Mouse (Mus musculus) hematopoietic stem cell, adult 5-6 weeks (primary cell): ENCODE results near the gene Otx1. TPM values are rescaled to one million over a fixed set of nuclear protein-coding genes. Genes with fewer than 3 reads are reported as not detected.

Experiments used
- ATAC-seq, 2 experiments: fragments of 125-278 bp in 1 of 2; replicated peaks in 1 of 2; 2 replicates each; pipeline ENCODE4 v1.8.0; 2016 to 2017; ENCODE audit warnings: inconsistent platforms in 2 of 2, mild to moderate bottlenecking in 2 of 2, moderate number of reproducible peaks in 2 of 2, low read depth in 1 of 2, moderate TSS enrichment in 1 of 2; ENCODE audit not compliant: low FRiP score in 2 of 2, poor library complexity in 2 of 2, severe bottlenecking in 2 of 2, insufficient read depth in 1 of 2, low TSS enrichment in 1 of 2
- total RNA-seq: library from RNA; stranded (forward); fragments of 172-1452, 232-1000 nt; gene quantifications from 2 replicates; pipeline ENCODE4 v1.2.3, GENCODE M21; 2017

Otx1 gene
- total RNA-seq, 1 experiment from 2014 or later = not detected

- peak in 1 of 2 experiments; percentile 21; a peak in 2 of 4 replicates for ATAC-seq
Measured at GRCm38 (mm10) chr11:22001321-22002061, 1.2 kb downstream of the Otx1 start.

DNA sequence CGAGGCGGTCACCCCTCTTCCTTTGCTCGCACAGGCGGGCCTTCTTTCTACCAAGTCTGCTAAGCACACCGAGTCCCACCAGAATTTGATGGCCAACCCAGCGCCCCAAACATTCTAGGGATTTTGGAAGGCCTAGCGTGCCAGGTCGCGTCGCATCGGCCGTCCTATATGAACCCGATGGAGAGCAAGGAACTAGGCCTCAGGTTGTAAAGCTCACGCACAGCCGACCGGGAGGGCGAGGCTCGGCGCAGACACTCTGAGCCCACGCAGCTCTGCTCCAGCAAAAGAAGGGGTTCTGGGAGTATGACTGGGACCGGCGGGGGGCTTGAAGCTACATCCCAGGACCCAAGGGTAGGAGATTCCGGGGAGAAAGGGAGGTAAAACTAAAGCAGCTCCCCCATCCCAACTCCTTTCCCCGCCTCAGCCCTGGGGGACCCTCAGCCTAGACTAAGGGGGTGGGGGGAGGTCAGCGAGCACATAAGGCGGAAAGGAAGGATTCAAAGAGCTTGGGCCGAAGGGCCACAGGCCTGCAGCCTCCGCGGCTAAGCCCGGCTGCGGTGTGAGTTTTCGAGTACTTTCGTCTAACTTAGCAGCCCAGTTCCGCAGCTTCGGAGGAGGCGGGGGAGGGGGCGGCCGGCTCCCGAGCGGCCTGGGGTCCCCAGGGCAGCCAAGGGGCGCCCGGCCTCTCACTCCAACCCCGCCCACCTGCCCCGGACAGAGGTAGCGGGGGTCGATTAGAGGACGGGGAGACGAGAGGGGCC lies 2.2 kb downstream of the Otx1 start:
- no peak for ATAC-seq

DNA sequence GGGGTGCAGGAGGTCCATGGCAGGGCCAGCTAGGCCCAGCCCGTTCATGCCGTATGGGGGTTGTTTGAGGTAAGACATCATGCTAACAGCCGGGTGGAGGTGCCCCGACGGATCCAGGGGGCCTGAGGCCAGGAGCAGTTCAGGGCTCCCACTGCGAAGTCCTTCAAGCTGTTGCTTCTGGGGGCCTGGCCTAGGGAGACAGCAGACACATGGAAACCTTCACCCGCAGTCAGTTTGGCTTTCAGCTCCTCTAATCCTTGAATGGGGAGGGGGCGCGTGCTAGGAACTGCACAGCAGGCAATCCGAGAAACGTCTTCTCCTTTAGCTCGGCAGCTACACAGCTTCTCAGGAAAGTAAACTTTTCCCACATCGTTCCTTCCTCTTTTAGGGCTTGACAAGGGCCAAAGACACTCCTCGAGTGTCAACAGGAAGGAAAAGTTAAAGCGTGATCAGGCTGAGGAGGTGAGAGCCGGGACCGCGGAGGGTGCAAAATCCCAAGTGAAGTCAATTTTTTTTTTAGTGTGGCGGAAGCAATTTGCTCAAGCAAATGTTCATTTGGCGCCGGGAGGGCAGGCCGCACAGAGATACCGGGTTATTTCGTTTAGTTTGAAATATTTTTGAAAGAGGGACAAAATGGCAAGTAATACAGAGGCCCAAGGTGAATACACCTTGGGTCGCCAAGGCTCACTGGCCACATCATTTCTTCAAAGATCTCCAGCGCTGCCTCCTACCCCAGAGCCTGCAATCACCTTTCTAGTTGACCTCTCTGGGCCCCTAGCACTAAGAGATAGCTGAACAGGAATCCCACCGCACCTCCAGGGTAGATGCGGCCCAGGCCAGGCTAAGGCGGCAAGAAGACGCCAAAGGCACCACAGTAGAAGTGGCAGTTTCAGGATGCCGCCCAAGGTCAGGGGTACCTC lies 3.0 kb downstream of the Otx1 start:
- no peak for ATAC-seq

DNA sequence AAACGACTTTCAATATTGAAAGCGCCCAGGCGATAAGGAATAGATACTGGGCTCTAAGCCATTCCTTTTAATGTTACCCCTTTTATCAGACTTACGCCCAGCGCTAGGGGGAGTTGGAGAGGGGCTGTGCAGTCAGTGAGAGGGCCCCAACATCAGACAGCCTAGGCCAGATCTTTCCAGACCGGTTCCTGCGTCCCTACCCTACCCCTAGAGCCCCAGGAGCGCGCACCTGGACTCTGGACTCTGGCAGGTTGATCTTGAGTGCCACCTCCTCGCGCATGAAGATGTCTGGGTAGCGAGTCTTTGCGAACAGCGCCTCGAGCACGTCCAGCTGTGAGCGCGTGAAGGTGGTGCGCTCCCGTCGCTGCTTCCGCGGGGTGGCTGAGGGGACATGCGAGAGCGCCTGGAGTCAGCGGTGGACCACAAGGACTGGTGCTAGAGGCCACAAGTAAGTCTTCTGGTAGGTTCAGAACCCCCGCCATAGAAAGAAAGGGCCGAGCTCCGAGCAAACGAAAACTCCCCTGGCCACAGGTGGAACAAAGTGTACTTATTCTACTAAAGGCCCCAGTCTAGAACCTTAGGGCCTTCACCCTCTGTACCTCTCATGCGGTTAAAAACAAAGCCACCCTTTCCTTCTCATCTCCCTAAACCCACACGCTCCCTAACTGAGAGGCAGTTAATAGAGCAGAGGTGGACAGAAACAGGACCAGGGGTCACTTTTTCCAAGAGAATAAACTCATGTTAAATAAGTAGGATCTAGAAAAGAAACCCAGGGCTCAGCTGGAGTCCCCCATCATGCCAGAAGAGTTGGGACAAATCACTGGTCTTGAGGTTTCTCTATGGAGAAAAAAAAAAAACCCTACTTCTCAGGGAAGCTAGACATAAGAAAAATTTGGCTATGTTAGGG lies 4.3 kb downstream of the Otx1 start:
- no peak for ATAC-seq

- ATAC-seq = no peak
Measured at GRCm38 (mm10) chr11:21997561-21998140, 5.0 kb downstream of the Otx1 start.

DNA sequence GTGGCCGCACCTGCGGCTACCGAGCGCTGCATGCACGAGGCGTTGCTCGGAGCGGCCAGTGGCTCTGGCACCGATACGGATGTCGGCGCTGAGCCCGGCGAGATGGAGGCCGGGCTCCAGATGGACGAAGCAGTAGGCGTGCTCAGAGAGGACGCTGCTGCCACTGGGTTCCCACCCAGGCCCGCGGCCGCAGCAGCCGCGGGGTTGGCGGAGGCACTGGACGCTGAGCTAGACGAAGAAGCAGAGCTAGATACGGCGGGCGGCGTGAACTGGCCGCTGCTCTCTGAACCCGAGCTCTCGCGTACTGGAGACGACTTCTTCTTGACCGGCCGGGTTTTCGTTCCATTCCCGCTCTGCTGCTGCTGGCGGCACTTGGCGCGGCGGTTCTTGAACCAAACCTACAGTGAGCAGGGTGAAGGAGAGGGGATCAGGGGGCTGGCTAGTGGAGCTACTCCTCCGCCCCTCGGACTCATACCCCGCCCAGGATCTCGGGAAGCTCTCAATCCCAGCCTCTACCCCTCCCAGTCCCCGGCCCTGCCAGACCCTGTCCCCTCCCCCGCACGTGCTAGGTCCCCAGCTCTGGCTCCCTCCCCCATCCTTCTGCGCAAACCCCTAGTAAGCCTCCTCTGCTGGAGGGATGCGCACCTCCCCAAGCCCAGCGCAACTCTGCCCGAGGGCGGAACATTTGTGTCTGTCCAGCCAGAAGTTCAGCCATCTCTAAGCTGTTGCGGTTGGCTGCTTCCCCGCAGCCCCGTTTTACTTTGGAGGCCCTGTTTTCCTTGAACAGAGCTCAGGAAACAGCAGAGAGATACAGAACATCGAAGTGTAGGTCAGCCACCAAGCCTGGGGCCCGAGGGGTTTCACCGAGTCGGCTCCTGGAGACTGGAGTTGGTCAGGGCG lies 5.8 kb downstream of the Otx1 start:
- no peak for ATAC-seq

DNA sequence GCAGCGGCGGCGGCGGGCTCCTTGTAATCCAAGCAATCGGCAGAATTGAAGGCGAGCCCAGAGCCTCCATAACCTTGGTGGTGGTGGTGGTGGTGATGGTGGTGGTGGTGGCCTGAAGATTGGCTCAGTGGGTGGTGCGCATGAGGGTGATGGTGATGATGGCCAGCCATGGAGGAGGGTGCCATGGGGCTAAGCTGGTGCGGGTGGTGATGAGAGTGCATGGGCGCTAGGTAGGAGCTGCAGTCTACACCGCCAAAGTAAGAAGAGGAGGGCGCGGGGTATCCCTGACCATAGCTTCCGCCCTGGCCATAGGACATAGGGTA lies 6.4 kb downstream of the Otx1 start:
- no peak for ATAC-seq

- no peak for ATAC-seq
Measured at GRCm38 (mm10) chr11:21995534-21996324, 7.0 kb downstream of the Otx1 start.

DNA sequence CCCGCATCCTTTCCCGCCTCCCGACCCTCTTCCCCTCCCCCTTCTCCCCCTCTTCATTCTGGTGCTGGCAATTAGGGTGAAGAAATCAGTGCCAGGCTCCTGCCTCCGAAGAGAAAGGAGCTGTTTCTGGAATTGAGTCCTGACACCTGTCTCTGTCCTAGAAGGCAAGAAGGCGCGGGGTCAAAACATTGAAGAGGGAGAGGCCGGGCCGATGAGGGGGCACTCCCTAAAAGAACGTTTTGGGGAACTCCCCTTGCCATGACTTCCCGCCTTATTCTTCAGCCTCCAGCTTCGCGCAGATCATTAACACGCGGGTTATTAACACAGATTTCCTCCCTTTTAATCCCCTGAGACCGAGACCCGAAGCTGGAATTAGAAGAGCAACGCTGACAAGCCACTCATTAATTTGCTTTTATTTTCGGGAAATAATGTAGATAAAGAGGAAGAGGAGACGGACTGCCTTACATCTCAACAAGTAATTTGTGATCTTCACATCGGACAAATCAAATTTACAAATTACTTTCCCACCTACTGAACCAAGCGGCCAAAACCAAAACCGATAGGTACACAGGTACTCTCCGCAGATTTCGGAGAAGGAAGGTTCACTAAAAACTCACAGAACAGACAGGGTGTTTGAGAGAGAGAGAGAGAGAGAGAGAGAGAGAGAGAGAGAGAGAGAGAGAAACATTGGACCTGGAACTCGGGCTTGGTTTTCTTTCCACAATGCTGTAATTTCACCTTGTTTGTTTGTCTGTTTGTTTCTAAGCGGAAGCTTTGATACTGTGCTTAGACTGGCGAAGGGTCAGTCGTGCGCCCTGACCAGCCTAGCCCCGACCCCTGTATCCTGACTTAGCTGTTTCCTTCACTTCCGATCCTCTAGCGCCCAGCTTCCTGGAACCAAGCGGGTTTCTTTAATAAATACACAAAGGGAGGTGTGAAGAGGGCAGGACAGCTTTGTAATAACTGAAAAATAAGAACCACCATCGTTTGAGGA lies 8.0 kb downstream of the Otx1 start:
- no peak for ATAC-seq

- no peak for ATAC-seq
Measured at GRCm38 (mm10) chr11:21993597-21994376, 8.9 kb downstream of the Otx1 start.

DNA sequence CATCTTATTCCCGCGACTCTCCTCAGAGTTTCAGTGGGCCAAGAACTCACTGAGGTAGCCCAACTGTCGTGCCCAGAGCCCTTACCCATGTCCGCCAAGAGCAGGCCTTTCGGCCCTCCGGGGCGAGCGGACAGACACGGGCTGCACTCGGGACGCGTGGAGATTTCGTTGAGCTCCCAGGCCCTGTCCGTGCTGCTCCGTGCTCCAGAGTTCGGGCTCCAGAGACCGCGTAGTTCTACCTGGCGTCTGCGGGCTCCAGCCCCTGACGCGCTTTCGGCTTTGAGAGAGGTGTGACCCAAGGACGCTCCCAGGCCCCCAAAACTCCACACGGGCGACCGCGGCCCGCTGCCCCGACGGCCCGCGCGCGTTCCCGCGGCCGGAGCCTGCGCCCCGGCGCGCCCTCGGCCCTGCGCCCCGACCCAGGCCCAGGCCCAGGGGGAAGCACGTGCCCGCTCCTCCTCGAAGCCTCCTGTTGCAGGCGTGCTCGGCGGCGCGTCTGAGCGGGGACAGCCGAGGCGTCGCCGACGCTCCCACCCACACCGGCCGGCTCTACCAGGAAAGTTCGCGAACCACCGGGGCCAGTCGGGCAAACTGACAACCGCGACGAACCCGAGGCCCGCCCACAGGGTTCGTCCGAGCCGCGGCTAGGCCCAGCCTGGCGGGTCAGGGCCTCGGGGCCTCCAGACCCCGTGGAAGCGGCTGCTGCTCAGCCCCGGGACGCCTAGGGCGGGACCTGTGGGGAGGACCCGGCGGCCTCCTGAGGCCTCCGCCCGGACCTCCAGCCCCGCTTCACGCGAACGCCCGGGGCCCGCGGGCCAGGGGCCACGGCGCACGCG lies 9.7 kb downstream of the Otx1 start:
- ATAC-seq = no peak

- ATAC-seq = no peak
Measured at GRCm38 (mm10) chr11:21988398-21988946, 14.2 kb downstream of the Otx1 start.
